Mouse (Mus musculus): ENCODE data around the gene Nkain1. TPM values are rescaled to one million over a fixed set of nuclear protein-coding genes. Genes with fewer than 3 reads are reported as not detected.

Gene Nkain1
- polyA plus RNA-seq, 1 experiment: 13.1 TPM

GRCm38 (mm10) chr4:130560576-130561310, 13.2 kb downstream of the Nkain1 start:
- Histone ChIP-seq H3K27me3 (ENCODE audit: control insufficient read depth, insufficient read depth, low read length) (no peaks in the 10 kb centered on the region), H3K27ac (ENCODE audit: control insufficient read depth, insufficient read depth, low read depth, low read length) (no peak overlapping the region), H3K4me3 (ENCODE audit: control insufficient read depth, low read depth, low read length) (peak overlapping the region; percentile 81), H3K4me1 (ENCODE audit: control insufficient read depth, insufficient read depth, low read length) (no peaks in the 10 kb centered on the region; the same call in 1 of the 2 replicates), H3K36me3 (ENCODE audit: control insufficient read depth, insufficient read depth, low read length) (no peaks in the 10 kb centered on the region)
- TF ChIP-seq POLR2A (IDR thresholded peaks at IDR 0.05; ENCODE audit: control insufficient read depth, low read depth, low read length) (no peak), CTCF (IDR thresholded peaks at IDR 0.05; ENCODE audit: control insufficient read depth, insufficient read depth, insufficient replicate concordance, low read depth, low read length) (no peak)

DNA sequence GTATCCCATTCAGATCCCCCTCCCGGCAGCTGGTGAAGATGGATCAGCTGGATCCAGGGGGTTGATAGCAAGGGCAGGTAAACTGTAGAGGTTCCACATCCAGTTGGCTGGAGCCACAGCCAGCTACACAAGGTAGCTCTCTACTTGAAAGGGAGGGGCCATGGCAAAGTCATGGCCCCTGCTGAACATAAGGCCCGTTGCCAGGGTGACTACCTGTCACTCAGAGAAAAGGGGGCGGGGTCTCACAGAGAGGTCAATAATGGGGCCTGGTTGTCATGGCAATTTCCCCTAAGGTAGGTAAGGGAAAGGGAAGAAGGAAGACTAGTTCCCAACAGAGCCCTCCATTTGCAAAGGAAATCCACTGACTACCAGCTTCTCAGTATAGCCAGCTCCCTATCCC, 14.8 kb downstream of the Nkain1 start:
- no peaks in the 10 kb centered on the region for H3K36me3 ChIP-seq (ENCODE audit: control insufficient read depth, insufficient read depth, low read length)
- H3K4me1 ChIP-seq (ENCODE audit: control insufficient read depth, insufficient read depth, low read length): no peaks in the 10 kb centered on the region; the same call in 1 of the 2 replicates
- H3K4me3 ChIP-seq (ENCODE audit: control insufficient read depth, low read depth, low read length): peak overlapping the region; percentile 89
- H3K27me3 ChIP-seq (ENCODE audit: control insufficient read depth, insufficient read depth, low read length): no peaks in the 10 kb centered on the region
- H3K27ac ChIP-seq (ENCODE audit: control insufficient read depth, insufficient read depth, low read depth, low read length): peak overlapping the region; percentile 88
- TF ChIP-seq CTCF (IDR thresholded peaks at IDR 0.05; ENCODE audit: control insufficient read depth, insufficient read depth, insufficient replicate concordance, low read depth, low read length) (no peak), POLR2A (IDR thresholded peaks at IDR 0.05; ENCODE audit: control insufficient read depth, low read depth, low read length) (peak; percentile 39; the same call in 1 of the 2 replicates)

DNA sequence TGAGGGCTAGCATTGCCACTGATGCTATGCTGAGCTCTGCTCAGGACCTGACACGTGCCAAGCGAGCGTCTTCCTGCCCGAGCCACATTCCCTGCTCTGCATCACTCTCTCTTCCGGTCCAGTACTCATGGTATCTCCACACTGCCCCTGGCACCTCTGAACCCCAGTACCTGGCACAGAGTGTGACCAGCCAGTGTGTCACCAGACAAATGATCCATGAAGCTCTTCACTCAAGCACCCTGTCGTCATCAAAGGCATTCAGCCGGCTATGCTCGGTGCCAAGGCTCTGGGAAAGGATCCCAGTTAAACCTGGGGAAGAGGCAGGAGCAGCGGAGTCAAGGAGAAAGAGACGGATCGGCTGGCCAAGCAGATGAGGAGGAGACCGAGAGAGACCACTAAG, 16.1 kb downstream of the Nkain1 start:
- Histone ChIP-seq H3K4me3 (ENCODE audit: control insufficient read depth, low read depth, low read length) (peak overlapping the region; percentile 86), H3K27me3 (ENCODE audit: control insufficient read depth, insufficient read depth, low read length) (no peaks in the 10 kb centered on the region), H3K27ac (ENCODE audit: control insufficient read depth, insufficient read depth, low read depth, low read length) (no peak overlapping the region), H3K36me3 (ENCODE audit: control insufficient read depth, insufficient read depth, low read length) (no peaks in the 10 kb centered on the region), H3K4me1 (ENCODE audit: control insufficient read depth, insufficient read depth, low read length) (no peaks in the 10 kb centered on the region; the same call in 1 of the 2 replicates)
- no peak for TF ChIP-seq POLR2A (IDR thresholded peaks at IDR 0.05; ENCODE audit: control insufficient read depth, low read depth, low read length)
- no peak for TF ChIP-seq CTCF (IDR thresholded peaks at IDR 0.05; ENCODE audit: control insufficient read depth, insufficient read depth, insufficient replicate concordance, low read depth, low read length)

- no peaks in the 10 kb centered on the region for H3K27me3 ChIP-seq (ENCODE audit: control insufficient read depth, insufficient read depth, low read length)
- no peak overlapping the region for H3K27ac ChIP-seq (ENCODE audit: control insufficient read depth, insufficient read depth, low read depth, low read length)
- no peaks in the 10 kb centered on the region for H3K36me3 ChIP-seq (ENCODE audit: control insufficient read depth, insufficient read depth, low read length)
- TF ChIP-seq POLR2A (IDR thresholded peaks at IDR 0.05; ENCODE audit: control insufficient read depth, low read depth, low read length) (no peak), CTCF (IDR thresholded peaks at IDR 0.05; ENCODE audit: control insufficient read depth, insufficient read depth, insufficient replicate concordance, low read depth, low read length) (no peak)
- H3K4me3 ChIP-seq (ENCODE audit: control insufficient read depth, low read depth, low read length): peak overlapping the region; percentile 86
- no peaks in the 10 kb centered on the region; the same call in 1 of the 2 replicates for H3K4me1 ChIP-seq (ENCODE audit: control insufficient read depth, insufficient read depth, low read length)
Measured at GRCm38 (mm10) chr4:130556992-130557391, 17.0 kb downstream of the Nkain1 start.

- peak overlapping the region; percentile 68 for H3K4me3 ChIP-seq (ENCODE audit: control insufficient read depth, low read depth, low read length)
- H3K27ac ChIP-seq (ENCODE audit: control insufficient read depth, insufficient read depth, low read depth, low read length): no peak overlapping the region
- no peaks in the 10 kb centered on the region; the same call in 1 of the 2 replicates for H3K4me1 ChIP-seq (ENCODE audit: control insufficient read depth, insufficient read depth, low read length)
- no peaks in the 10 kb centered on the region for H3K27me3 ChIP-seq (ENCODE audit: control insufficient read depth, insufficient read depth, low read length)
- H3K36me3 ChIP-seq (ENCODE audit: control insufficient read depth, insufficient read depth, low read length): no peaks in the 10 kb centered on the region
- TF ChIP-seq POLR2A (IDR thresholded peaks at IDR 0.05; ENCODE audit: control insufficient read depth, low read depth, low read length): no peak
- no peak for TF ChIP-seq CTCF (IDR thresholded peaks at IDR 0.05; ENCODE audit: control insufficient read depth, insufficient read depth, insufficient replicate concordance, low read depth, low read length)
Measured at GRCm38 (mm10) chr4:130556224-130556623, 17.7 kb downstream of the Nkain1 start.

- Histone ChIP-seq H3K4me1 (ENCODE audit: control insufficient read depth, insufficient read depth, low read length) (no peaks in the 10 kb centered on the region; the same call in 1 of the 2 replicates), H3K27ac (ENCODE audit: control insufficient read depth, insufficient read depth, low read depth, low read length) (no peak overlapping the region), H3K27me3 (ENCODE audit: control insufficient read depth, insufficient read depth, low read length) (no peaks in the 10 kb centered on the region), H3K36me3 (ENCODE audit: control insufficient read depth, insufficient read depth, low read length) (no peaks in the 10 kb centered on the region), H3K4me3 (ENCODE audit: control insufficient read depth, low read depth, low read length) (no peak overlapping the region)
- TF ChIP-seq CTCF (IDR thresholded peaks at IDR 0.05; ENCODE audit: control insufficient read depth, insufficient read depth, insufficient replicate concordance, low read depth, low read length) (no peak), POLR2A (IDR thresholded peaks at IDR 0.05; ENCODE audit: control insufficient read depth, low read depth, low read length) (no peak)
Measured at GRCm38 (mm10) chr4:130553121-130553448, 20.9 kb downstream of the Nkain1 start.

DNA sequence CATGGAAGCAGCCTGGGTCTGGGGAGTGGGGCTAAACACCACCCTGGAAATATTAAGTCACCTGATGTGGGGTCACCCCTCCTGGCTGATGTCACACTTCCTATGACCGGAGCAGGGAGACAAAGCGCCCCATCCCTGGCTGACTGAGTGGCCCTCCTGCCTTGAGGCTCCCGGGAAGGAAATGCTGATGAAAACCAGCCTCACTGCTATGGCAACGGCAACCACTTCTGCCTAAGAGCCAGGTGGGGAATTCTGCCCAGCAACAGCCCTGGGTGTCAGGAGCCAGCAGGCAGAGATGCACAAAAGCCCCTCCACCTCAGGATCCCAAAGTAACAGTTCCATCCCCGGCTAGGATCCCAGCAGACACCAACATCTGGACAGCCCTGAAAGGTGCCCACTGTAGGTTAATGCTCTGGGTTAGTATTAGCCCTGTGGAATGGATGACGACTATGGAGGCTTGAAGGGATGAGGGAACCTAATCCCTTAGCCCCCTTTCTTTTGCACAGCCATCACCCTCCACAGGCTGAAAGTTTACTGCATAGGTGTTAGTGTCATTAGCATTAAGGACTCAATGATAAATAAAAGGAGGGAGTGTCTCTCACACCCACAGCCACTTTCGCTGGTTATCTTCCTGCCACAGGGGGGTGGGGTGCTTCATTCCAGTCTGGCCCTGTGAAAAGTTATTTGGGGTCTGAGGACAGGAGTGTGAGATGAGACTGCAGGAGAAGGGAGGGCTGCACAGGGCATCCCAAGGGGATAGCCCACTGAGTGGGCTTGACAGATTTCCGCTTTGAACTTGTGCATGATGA, 21.5 kb downstream of the Nkain1 start:
- no peaks in the 10 kb centered on the region for H3K36me3 ChIP-seq (ENCODE audit: control insufficient read depth, insufficient read depth, low read length)
- no peak overlapping the region for H3K4me3 ChIP-seq (ENCODE audit: control insufficient read depth, low read depth, low read length)
- H3K4me1 ChIP-seq (ENCODE audit: control insufficient read depth, insufficient read depth, low read length): peaks cover under 1% of the 10 kb centered on the region
- TF ChIP-seq CTCF (IDR thresholded peaks at IDR 0.05; ENCODE audit: control insufficient read depth, insufficient read depth, insufficient replicate concordance, low read depth, low read length) (no peak), POLR2A (IDR thresholded peaks at IDR 0.05; ENCODE audit: control insufficient read depth, low read depth, low read length) (no peak)
- no peaks in the 10 kb centered on the region for H3K27me3 ChIP-seq (ENCODE audit: control insufficient read depth, insufficient read depth, low read length)
- no peak overlapping the region for H3K27ac ChIP-seq (ENCODE audit: control insufficient read depth, insufficient read depth, low read depth, low read length)
